Mouse (Mus musculus): ENCODE results near the gene Auts2. TPM values are rescaled to one million over a fixed set of nuclear protein-coding genes. Genes with fewer than 3 reads are reported as not detected.

Auts2 gene
- total RNA-seq, 1 experiment: 9.9 TPM

- no peak for DNase-seq (ENCODE audit: low read depth, low spot score)
- no peak for TF ChIP-seq ZC3H11A (IDR thresholded peaks at IDR 0.05; ENCODE audit: borderline replicate concordance, low read depth, low read length)
- TF ChIP-seq ZNF384 (IDR thresholded peaks at IDR 0.05; ENCODE audit: low read depth, low read length): no peak
- TF ChIP-seq HCFC1 (IDR thresholded peaks at IDR 0.05; ENCODE audit: borderline replicate concordance, insufficient read depth, low read length): no peak
- TF ChIP-seq MAFK (IDR thresholded peaks at IDR 0.05; ENCODE audit: insufficient read depth, low read depth, low read length): no peak
- H3K9ac ChIP-seq (ENCODE audit: insufficient read depth, low read depth, low read length, poor library complexity, severe bottlenecking): no peak overlapping the region
- H3K27ac ChIP-seq (ENCODE audit: insufficient read depth, low read depth, low read length, poor library complexity, severe bottlenecking): no peak overlapping the region
- no peaks in the 10 kb centered on the region for H3K4me1 ChIP-seq (ENCODE audit: control insufficient read depth in 2 of 2, insufficient read depth in 2 of 2, low read length in 2 of 2, poor library complexity in 1 of 2)
- in situ Hi-C loops (cut with MboI; ENCODE audit: low sequenced_read_pairs in 2 of 2, unreplicated experiment in 2 of 2): no loop called here
- H3K36me3 ChIP-seq (ENCODE audit: control insufficient read depth, insufficient read depth, low read length, poor library complexity, severe bottlenecking): no peaks in the 10 kb centered on the region
- H3K4me3 ChIP-seq (ENCODE audit: insufficient read depth in 1 of 2, low read depth in 1 of 2, low read length in 2 of 2, poor library complexity in 1 of 2, severe bottlenecking in 1 of 2): no peak overlapping the region
- H3K9me3 ChIP-seq (ENCODE audit: control insufficient read depth, insufficient read depth, low read depth, low read length): no peaks in the 10 kb centered on the region
These were observed 614.4 kb downstream of the Auts2 start for GRCm38 (mm10) chr5:131928696-131929095.

- in situ Hi-C loops (cut with MboI; ENCODE audit: low sequenced_read_pairs in 2 of 2, unreplicated experiment in 2 of 2): no loop called here
- H3K9me3 ChIP-seq (ENCODE audit: control insufficient read depth, insufficient read depth, low read depth, low read length): no peaks in the 10 kb centered on the region
- no peak overlapping the region for H3K27ac ChIP-seq (ENCODE audit: insufficient read depth, low read depth, low read length, poor library complexity, severe bottlenecking)
- no peak for DNase-seq (ENCODE audit: low read depth, low spot score)
- no peak overlapping the region for H3K4me3 ChIP-seq (ENCODE audit: insufficient read depth in 1 of 2, low read depth in 1 of 2, low read length in 2 of 2, poor library complexity in 1 of 2, severe bottlenecking in 1 of 2)
- H3K4me1 ChIP-seq (ENCODE audit: control insufficient read depth in 2 of 2, insufficient read depth in 2 of 2, low read length in 2 of 2, poor library complexity in 1 of 2): no peaks in the 10 kb centered on the region
- H3K36me3 ChIP-seq (ENCODE audit: control insufficient read depth, insufficient read depth, low read length, poor library complexity, severe bottlenecking): no peaks in the 10 kb centered on the region
- TF ChIP-seq ZC3H11A (IDR thresholded peaks at IDR 0.05; ENCODE audit: borderline replicate concordance, low read depth, low read length): no peak
- TF ChIP-seq CHD2 (IDR thresholded peaks at IDR 0.05; ENCODE audit: low read depth, low read length): no peak
- no peak for TF ChIP-seq HCFC1 (IDR thresholded peaks at IDR 0.05; ENCODE audit: borderline replicate concordance, insufficient read depth, low read length)
- no peak for TF ChIP-seq MAFK (IDR thresholded peaks at IDR 0.05; ENCODE audit: insufficient read depth, low read depth, low read length)
- no peak overlapping the region for H3K9ac ChIP-seq (ENCODE audit: insufficient read depth, low read depth, low read length, poor library complexity, severe bottlenecking)
These were observed 620.4 kb downstream of the Auts2 start for GRCm38 (mm10) chr5:131922759-131923158.

- no peak for DNase-seq (ENCODE audit: low read depth, low spot score)
These were observed 621.0 kb downstream of the Auts2 start for GRCm38 (mm10) chr5:131922118-131922517.

GRCm38 (mm10) chr5:131919983-131920777 lies 623.0 kb downstream of the Auts2 start:
- DNase-seq (ENCODE audit: low read depth, low spot score): no peak
- H3K4me3 ChIP-seq (ENCODE audit: insufficient read depth in 1 of 2, low read depth in 1 of 2, low read length in 2 of 2, poor library complexity in 1 of 2, severe bottlenecking in 1 of 2): no peak overlapping the region
- no peaks in the 10 kb centered on the region for H3K9me3 ChIP-seq (ENCODE audit: control insufficient read depth, insufficient read depth, low read depth, low read length)
- no peaks in the 10 kb centered on the region for H3K4me1 ChIP-seq (ENCODE audit: control insufficient read depth in 2 of 2, insufficient read depth in 2 of 2, low read length in 2 of 2, poor library complexity in 1 of 2)
- H3K36me3 ChIP-seq (ENCODE audit: control insufficient read depth, insufficient read depth, low read length, poor library complexity, severe bottlenecking): no peaks in the 10 kb centered on the region
- no peak overlapping the region for H3K27ac ChIP-seq (ENCODE audit: insufficient read depth, low read depth, low read length, poor library complexity, severe bottlenecking)
- in situ Hi-C loops (cut with MboI; ENCODE audit: low sequenced_read_pairs in 2 of 2, unreplicated experiment in 2 of 2): no loop called here
- TF ChIP-seq MAFK (IDR thresholded peaks at IDR 0.05; ENCODE audit: insufficient read depth, low read depth, low read length) (no peak), ZC3H11A (IDR thresholded peaks at IDR 0.05; ENCODE audit: borderline replicate concordance, low read depth, low read length) (no peak), CHD2 (IDR thresholded peaks at IDR 0.05; ENCODE audit: low read depth, low read length) (no peak), HCFC1 (IDR thresholded peaks at IDR 0.05; ENCODE audit: borderline replicate concordance, insufficient read depth, low read length) (no peak), ZNF384 (IDR thresholded peaks at IDR 0.05; ENCODE audit: low read depth, low read length) (no peak)
- no peak overlapping the region for H3K9ac ChIP-seq (ENCODE audit: insufficient read depth, low read depth, low read length, poor library complexity, severe bottlenecking)

More at GRCm38 (mm10) chr5:131922118-131922517, 621.0 kb downstream of the Auts2 start:
- no peak overlapping the region for H3K9ac ChIP-seq (ENCODE audit: insufficient read depth, low read depth, low read length, poor library complexity, severe bottlenecking)
- no peaks in the 10 kb centered on the region for H3K4me1 ChIP-seq (ENCODE audit: control insufficient read depth in 2 of 2, insufficient read depth in 2 of 2, low read length in 2 of 2, poor library complexity in 1 of 2)
- H3K4me3 ChIP-seq (ENCODE audit: insufficient read depth in 1 of 2, low read depth in 1 of 2, low read length in 2 of 2, poor library complexity in 1 of 2, severe bottlenecking in 1 of 2): no peak overlapping the region
- TF ChIP-seq HCFC1 (IDR thresholded peaks at IDR 0.05; ENCODE audit: borderline replicate concordance, insufficient read depth, low read length) (no peak), ZC3H11A (IDR thresholded peaks at IDR 0.05; ENCODE audit: borderline replicate concordance, low read depth, low read length) (no peak), ZNF384 (IDR thresholded peaks at IDR 0.05; ENCODE audit: low read depth, low read length) (no peak), CHD2 (IDR thresholded peaks at IDR 0.05; ENCODE audit: low read depth, low read length) (no peak), MAFK (IDR thresholded peaks at IDR 0.05; ENCODE audit: insufficient read depth, low read depth, low read length) (no peak)
- no peak overlapping the region for H3K27ac ChIP-seq (ENCODE audit: insufficient read depth, low read depth, low read length, poor library complexity, severe bottlenecking)
- in situ Hi-C loops (cut with MboI; ENCODE audit: low sequenced_read_pairs in 2 of 2, unreplicated experiment in 2 of 2): no loop called here
- no peaks in the 10 kb centered on the region for H3K9me3 ChIP-seq (ENCODE audit: control insufficient read depth, insufficient read depth, low read depth, low read length)
- no peaks in the 10 kb centered on the region for H3K36me3 ChIP-seq (ENCODE audit: control insufficient read depth, insufficient read depth, low read length, poor library complexity, severe bottlenecking)
